Mouse (Mus musculus) telencephalon, adult 2 months (tissue): Measurements from ENCODE around the gene Med16.

ENCODE experiments used
- DNase-seq: peaks from one replicate; pipeline ENCODE4 v3.0.0-alpha.2; 2011; ENCODE audit warnings: low read depth, low spot score

Gene Med16

GRCm38 (mm10) chr10:79860079-79860911 lies 48.4 kb downstream of the Med16 start:
- DNase-seq: no peak

- DNase-seq: no peak
These were observed 49.6 kb downstream of the Med16 start for GRCm38 (mm10) chr10:79859116-79859515.

DNA sequence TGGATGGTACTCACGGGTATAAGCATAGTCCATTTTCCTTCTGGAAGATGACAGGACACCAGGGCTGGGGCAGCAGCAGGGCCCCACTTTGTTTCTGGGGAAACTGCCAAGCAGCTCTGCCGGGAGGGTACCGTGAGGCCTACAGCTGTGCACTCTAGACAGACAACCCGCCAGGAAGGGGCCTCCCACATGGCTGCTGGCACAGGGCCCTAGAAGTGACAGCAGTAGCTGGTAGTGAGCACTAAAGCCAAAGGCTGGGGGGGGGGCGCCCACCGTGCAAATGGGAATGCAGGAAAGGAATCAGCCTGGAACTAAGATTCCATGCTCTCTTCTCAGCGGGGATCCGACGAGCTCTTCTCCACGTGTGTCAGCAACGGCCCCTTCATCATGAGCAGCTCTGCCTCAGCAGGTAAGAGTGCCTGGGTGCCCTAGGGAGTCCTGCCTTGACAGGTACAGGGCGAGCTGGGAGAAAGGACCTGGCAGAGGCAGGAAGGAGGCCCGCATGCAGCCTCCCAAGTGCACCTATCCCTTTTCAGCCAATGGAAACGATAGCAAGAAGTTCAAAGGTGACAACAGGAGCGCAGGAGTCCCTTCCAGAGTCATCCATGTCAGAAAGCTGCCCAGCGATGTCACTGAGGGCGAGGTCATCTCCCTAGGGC lies 50.2 kb downstream of the Med16 start:
- peak; percentile 52 for DNase-seq

DNA sequence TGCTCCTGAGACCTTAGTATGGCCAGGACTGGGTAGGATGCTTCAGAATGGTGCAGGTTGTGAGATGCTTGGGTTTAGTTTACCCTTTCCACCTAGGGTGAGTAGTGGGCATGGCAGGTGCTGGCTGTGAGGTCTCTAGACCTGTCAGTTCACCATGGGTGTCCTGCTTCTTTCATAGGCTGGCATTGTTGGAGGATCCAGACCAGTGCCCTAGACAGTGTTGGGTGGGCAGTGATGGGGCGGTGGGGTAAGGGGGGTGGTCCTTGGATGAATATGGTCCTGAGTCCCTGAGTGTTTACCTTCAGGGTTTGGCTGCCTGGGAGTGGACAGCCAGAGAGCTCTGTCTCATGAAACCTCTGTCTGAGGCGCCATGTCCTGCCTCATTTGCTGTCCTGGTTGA lies 50.8 kb downstream of the Med16 start:
- no peak for DNase-seq

- no peak for DNase-seq
These were observed 51.3 kb downstream of the Med16 start for GRCm38 (mm10) chr10:79857452-79857811.

GRCm38 (mm10) chr10:79856704-79857451 lies 51.8 kb downstream of the Med16 start:
- DNase-seq: no peak

- DNase-seq: no peak
These were observed 52.4 kb downstream of the Med16 start for GRCm38 (mm10) chr10:79856280-79856679.

DNA sequence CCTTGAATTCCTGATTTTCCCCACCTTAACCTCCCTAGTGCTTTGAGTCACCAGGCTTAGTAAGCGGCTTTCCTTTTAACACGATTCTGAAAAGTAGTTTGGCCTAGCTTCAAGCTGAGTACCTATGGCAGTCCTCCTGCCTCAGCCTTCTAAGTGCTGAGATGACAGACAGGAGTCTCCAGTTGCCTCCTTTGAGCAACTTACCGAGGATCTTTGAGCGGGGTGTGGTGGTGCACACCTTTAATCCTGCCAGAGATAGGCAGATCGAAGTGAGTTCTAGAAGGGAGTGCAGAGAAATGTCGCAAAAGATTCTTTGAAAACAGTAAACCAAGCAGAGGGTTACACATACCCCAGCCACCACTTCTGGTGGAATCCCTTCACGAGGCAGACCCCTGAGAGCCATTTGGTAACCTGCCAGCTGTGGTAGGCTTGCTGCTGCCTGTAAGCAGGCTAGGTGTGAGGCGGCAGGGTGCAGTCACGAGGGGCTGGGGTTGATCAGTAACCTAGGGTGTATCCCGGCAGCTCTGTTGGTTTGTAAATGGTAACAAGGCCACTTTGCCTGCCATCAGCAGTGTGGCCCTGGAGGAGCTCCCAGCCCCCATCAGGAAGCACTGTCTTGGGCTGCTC lies 53.1 kb downstream of the Med16 start:
- DNase-seq: no peak

- DNase-seq: no peak
These were observed 53.8 kb downstream of the Med16 start for GRCm38 (mm10) chr10:79854801-79855541.

- peak; percentile 100 for DNase-seq
These were observed 54.6 kb downstream of the Med16 start, which contains the start of gene Ptbp1 for GRCm38 (mm10) chr10:79853860-79854795. Gene Ptbp1, plus strand, starts transcription at chr10:79854427.

DNA sequence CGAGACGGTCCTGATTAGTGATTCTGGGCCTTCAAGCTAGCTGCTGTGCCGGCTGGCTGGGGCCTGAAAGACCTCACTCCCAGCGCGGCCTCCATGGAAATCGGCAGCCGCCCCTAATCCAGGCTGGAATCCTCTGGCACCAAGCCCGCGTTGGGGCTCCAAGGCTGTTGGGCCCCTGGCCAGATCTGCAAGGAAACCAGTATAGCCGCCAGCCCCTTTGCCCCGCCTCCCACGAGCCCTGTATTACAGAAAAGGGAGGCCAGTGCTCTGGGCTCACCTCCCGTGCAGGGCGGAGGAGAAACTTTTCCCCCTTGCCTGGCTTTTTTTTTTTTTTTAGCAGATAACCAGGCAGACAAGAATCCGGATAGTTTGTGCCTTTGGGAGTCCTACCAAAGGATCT lies 55.3 kb downstream of the Med16 start:
- DNase-seq: no peak

DNA sequence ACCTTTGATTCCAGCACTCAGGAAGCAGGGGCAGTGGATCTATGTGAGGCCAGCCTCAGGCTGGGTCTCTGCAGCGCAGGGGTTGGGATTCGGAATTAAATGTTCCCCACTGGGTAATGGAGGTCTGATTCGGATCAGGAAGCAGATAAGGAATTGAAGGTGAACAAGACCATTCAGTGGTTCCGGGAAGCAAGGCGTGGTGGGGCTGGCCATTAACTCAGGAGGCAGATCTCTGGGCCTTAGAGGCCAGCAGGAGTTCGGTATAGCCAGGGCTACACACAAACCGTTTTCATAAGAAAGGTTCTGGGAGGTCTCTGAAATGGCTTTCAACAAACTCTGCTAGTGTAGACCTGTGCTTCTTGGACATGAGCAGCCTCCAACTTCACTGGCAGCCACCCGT lies 55.9 kb downstream of the Med16 start:
- DNase-seq: no peak

GRCm38 (mm10) chr10:79852107-79852789 lies 56.5 kb downstream of the Med16 start:
- DNase-seq: no peak

DNA sequence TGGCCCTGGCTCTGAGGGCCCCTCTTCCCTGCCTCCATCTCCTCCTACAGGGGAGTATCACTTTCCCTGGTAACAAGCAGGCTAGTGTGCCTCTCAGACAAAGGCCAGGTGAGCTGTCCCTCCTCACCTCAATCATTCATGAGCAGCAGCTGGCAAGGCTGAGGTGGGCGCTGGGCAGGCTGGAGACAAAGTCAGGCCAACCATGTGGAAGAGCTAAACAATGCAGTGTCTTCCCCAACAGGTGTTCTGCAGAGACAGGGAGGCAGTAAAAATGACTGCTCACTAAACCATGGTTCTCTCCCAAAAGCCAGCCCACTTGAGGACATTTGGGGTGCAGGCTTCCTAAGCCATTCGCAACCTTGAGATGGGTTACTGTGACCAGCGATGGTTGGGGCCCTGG lies 57.1 kb downstream of the Med16 start:
- no peak for DNase-seq

- no peak for DNase-seq
These were observed 58.6 kb downstream of the Med16 start for GRCm38 (mm10) chr10:79849941-79850628.

DNA sequence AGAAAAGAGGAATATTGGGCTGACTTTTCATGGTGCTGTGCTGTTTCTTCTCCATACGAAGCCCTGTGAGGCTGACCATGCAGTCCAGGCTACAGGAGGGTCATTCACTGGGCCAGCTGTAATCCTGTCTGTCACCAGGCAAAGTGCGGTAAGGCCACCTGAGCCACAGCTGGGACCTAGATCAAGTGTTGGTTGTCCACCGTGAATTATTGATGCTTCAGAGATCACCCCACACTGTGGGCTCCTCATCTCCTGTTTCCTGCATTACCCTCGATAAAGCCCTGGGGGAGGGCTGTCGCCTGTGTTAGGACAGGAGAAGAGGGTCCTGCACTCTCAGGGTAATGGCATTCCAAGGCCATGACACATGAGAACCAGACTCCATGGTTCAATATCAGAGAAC lies 62.2 kb downstream of the Med16 start:
- no peak for DNase-seq
